Mouse (Mus musculus) thymus, adult 2 months (tissue): ENCODE results near the gene Cd6.

Experiments
- CTCF ChIP-seq: fragments of 200-500 bp; IDR thresholded peaks from 2 replicates; pipeline ENCODE4 v1.5.1; 2012; ENCODE audit warnings: mild to moderate bottlenecking, control low read depth, low read length, moderate library complexity, borderline replicate concordance; ENCODE audit not compliant: control insufficient read depth, poor library complexity, insufficient read depth; ENCODE audit errors: extremely low read depth
- POLR2A ChIP-seq: fragments of 200-500 bp; IDR thresholded peaks from 2 replicates; pipeline ENCODE4 v1.6.1; 2012; ENCODE audit warnings: mild to moderate bottlenecking, low read length, control low read depth, moderate library complexity; ENCODE audit not compliant: control insufficient read depth, poor library complexity, insufficient read depth; ENCODE audit errors: extremely low read depth

DNA sequence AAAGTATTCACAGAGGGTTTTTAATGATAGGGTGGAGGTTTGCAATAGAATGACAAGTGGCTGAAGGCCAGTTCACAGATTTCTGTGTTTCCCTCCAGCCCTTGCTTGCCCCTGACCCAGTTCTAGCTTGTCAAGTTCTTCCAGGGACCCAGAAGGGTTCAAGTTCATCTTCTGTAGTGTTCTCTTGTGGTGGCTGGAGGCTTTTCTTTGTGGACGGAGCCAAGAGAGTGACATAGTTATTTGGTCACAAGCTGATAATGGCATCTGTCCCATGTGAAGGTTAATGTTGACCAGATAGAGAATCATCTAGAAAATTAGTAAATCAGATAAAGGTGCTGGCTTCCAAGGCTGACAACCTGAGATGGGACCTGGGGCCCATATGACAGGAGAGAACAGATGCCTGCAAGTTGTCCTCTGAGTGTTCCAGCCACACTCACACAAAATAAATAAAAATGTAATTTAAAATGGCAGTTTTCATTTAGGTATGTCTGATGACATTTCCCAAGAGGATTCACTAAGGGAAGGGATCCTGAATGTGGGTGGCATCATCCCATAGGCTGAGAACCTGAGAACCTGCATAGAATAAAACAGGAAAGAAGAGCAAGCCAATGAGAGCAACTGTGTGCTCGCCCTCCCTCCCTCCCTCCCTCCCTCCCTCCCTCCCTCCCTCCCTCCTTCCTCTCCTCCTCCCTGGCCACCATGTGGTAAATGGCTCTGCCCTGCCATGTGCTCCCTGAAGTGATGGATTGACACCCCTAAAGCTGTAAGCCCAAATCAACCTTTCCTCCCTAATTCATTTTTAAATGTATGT, 24.8 kb downstream of the Cd6 start:
- no peak for TF ChIP-seq CTCF
- no peak for TF ChIP-seq POLR2A
